Mouse (Mus musculus) layer of hippocampus, adult 18-20 months (tissue): Measurements from ENCODE around the gene St6gal1. TPM values are rescaled to one million over a fixed set of nuclear protein-coding genes. Genes with fewer than 3 reads are reported as not detected.

Experiments used
- DNase-seq, 2 experiments: peaks; one replicate each; pipeline ENCODE4 v3.0.0; 2022; ENCODE audit warnings: low spot score in 2 of 2
- total RNA-seq, 2 experiments: library from RNA; stranded (reverse); gene quantifications; 2 replicates each; pipeline ENCODE4 v1.2.3; 2021

The St6gal1 gene
- total RNA-seq, 2 experiments from 2014 or later: 15.9 to 16.3 TPM

DNA sequence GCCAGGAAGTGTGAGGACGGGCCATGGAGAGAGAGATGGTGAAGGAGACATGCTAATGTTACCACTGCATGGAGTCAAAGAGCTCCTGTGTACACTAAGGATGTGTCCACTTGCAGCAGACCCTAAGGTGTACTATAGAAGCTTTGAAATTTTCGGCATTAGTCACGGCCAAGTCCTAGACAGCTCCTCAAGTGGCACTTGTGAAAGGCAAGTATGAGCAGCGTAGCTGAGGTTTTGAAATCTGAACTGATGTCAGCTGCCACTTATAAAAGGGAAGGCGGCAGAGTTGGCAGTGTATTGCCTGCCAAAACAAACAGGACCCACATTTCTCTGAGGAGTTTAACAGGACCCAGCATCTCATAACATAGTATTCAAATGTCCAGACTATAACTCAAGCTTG is 71.2 kb downstream of the St6gal1 start:
- no peak for DNase-seq

DNA sequence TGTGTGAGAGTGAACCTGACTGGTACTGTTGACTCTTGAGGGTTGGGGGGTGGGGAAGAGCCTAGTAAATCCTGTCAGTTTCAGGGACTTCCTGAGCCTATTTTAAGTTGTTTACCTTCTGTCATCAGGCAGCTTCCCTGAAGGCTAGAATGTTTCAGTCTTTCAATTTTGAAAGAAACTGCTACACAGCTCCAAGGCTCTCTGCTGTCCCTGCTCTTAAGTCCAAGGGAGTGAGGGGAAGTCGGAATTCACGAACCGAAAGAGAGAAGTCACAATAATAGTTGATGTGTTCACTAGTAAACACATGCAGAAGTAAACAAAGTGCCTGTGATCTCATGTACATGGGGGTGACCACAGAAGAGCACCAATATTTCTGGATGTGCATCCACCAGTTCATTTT is 72.2 kb downstream of the St6gal1 start:
- no peak for DNase-seq

DNA sequence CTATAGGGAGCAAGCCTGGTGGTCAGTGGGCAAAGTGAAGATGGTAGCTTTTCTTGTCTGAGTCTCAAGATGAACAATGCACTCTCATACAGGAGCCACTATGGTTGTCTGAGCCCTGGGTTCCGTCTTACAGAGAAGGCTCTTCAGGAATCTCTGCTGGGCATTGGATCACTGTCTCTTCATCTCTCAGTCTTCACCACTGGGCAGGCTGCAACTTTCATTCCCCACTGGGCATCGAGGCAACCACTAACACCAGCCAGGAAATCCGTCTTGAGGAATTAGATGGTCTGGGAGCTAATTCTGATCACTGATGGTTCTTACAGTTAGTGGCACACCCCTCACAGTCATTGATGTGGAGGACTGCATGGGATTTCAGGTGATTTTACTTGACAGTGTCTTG is 73.9 kb downstream of the St6gal1 start:
- no peak for DNase-seq

DNA sequence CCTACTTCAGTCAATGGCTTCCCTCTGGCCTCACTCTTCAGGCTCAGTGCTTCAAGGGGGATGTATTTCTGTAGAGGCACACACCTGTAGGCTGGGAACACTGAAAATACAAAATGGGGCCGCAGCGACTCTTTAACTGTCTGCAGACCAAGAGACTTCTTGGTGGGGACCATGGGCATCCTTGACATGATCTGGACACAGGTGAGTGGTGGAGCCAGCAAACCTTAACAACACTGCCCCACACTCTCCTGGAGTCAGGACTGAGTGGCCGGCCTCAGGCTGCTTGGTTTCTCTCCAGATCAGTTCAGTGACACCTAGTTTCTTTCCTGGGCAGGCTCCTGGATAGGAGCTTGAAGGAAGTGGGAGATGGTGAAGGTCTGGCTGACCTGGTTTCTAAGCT is 74.4 kb downstream of the St6gal1 start:
- no peak for DNase-seq

DNA sequence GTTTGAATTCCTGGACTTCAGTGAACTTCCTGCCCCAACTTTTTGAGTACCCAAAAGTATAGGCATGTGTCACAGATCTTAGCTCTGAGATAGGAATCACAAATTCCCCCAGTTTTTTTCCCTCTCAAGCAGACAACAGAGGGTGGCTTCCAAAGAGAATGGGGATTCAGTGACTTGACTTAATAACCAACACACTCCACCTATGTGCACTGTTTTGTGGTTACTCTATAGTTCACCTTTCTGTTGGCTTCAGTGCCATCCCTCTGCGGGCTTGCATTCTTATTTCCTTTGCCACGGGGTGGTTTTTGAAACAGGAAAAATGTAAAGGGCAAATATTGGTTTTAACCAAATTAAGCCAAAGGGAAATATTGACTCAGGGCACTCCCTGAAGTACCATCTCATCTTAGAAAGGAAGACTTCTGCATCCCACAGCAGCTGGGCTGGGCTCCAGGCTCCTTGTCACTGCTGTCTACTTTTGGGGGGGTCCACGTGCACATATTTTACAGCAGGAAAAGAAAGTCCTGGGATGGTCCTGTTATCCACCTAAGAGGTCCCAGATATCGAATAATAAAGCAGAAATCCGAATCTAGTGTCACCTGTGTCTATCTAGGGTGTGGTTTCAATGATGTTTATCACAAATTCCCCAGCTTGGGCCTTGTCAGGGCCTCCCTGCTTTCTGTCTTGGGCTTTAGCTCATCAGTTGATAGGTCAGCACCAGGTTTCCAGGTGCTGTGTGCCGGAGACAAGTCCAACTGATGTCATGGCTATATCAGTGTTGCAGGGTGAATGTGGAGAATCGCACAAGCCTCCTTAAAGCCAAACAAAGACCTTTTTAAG is 75.6 kb downstream of the St6gal1 start:
- no peak for DNase-seq

DNA sequence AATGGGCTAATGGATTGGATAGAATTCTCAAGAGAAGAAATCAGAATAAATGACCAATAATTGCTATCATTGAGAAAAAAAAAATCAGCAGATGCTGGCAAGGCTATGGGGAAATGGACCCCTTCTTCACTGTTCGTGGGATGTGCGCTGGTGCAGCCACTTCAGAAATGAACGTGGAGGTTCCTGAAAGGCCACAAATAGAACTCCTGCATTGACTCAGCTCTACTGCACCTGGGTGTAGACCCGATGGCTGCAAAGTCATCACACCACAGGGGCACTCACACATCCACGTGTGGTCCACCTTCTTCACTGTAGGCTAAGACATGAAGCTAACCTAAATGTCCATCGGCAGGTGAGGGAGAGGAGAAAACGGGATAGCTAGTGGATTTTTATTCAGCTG is 77.2 kb downstream of the St6gal1 start:
- no peak for DNase-seq

DNA sequence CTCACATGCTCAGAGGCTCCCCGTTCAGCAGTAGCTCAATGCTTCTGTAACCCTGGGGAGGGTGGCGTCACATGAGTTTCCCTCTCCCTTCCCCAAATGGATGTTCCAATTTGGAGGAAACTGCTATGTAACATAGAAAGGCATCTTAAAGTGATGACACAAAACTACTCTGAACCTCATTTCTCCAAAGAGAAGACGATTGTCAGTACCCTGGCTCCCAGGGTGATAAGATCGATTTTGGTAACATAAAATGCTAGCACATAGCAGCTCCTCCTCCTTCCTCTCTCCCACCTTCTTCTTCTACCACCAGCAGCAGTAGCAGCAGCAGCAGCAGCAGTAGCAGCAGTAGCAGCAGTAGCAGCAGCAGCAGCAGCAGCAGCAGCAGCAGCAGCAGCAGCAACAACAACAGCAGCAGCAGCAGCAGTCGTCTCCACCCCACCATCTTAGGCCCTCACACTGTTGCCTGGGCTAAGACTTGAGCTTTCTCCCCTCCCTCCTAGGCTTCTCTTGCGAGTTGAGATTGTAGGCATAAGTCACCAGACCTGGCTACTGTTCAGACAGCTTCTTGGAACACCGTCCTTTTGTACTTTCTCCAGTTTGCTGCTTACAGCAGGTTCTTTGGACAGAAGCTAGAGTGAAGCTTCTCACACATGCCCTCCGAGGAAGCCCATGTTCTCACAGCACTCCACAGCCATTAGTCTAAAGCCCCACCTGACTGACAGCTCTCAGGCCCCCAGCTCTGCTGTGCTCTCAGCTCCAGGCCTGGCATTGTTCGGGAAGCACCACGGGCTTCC is 81.5 kb downstream of the St6gal1 start:
- DNase-seq: no peak

DNA sequence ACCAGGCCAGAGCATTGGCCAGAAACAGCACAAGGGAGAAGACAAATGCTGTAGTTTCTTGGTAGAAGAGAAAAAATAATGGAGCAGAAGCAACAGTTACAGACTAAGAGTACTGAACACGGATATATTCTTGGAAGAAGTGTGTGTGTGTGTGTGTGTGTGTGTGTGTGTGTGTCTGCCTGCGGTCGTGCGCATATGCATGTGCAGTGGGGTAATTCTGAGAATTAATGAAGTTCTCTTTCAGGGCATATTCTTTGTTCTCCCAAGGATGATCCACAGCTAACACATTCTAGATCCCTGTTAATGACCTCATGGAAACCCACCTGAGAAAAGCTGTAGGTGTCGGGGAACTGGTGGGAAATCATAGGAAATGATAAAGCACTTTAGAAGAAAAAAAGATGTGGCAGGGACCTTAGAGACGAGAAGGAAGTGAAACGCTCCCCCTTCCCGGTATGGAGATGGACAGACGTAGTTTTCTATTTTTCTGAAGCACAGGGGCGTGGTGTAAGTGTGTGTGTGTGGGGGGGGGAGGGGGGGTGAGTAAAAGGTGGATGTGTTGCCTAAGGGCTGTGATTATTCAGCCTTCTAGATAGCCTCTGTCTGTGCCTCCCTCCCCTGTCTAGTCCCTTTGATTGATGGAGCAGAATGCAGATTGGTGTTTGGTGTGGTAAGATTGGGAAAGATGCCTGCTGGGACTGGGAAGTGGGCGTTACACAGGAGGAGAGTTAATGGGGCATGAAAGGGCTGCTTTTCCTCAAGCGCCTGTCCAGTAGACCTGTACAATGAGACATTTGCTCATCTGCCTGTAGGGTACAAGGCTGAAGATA is 82.8 kb downstream of the St6gal1 start:
- DNase-seq: no peak

DNA sequence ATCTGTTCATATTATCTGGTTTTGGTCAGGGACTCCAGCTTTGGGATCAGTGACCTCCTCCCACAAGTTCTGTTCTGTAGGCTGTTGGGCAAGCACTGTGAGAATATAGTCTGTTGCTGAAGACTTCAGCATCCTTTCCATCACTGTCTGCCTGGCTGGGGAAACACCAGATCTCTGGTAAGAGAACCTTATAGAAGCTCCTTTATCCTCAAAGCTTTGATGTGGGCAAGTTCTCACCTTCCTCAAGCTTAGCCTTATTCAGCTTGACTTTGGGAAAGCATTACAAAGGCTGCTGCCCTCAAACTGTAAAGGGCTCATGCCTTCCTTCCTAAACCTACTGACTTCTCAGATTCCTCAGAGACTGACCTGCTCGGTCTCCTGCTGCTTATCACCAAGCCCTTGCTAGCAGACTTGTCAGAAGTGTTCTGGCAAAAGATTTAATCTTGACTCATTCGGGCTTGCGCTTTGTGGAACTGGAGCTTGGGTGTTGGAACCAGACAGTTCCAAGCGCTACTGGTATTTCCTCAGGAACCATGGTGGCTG is 83.5 kb downstream of the St6gal1 start:
- no peak for DNase-seq

DNA sequence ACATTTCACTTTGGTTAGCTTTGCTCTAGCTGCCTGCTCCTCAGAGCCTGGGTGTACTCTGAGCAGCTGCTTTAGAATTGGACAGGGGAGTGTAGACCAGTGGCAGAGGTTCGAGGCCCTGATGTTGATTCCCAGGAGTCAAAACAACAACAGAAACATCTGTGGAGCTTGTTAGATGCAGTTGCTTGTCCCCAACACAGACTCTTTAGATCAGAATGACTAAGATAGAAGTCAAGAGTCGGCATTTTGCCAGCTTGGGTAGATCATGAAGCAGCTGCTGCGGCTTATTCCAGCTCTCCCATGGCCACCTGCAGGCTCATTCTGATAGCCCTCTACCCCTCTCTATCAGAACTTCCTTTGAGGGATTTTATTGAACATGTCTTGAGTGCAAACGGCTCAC is 84.5 kb downstream of the St6gal1 start:
- DNase-seq: no peak

DNA sequence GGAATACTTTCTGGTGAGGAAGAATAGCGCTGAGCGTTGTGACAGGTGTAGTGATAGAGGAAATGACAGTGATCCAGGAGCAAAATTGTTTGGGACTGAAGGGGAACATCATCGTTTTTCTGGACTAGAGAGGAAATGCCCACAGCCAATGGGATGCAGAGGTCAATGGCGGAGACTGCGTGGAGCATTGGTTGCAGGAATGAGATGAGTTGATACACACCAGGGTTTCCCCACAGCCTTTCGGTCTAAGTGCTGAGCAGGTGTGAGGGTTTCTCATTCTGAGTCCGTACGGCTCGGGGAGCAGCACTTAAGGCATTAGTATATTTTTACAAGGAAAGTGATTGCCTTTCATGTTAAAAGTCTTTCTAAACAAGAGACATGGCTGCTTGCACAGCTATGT is 88.1 kb downstream of the St6gal1 start:
- DNase-seq: no peak

DNA sequence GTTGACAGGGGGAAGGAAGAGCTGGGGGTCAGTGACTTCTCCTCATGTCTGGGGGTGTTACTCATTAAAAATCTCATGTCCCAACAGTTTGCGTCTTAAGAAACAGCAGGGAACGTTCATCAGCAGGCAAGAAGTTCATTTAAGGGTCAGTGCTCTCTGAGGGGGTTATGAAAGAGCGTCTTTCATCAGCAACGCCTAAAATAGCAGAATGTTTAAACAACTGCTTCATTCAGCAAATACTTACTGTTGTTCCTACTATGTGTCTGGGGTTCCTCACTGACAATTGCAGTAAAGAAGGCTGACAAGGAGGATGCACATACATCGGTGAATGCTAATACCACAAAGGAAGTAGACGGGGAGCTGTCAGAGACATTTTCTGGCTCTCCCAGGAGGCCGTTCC is 90.2 kb downstream of the St6gal1 start:
- no peak for DNase-seq

DNA sequence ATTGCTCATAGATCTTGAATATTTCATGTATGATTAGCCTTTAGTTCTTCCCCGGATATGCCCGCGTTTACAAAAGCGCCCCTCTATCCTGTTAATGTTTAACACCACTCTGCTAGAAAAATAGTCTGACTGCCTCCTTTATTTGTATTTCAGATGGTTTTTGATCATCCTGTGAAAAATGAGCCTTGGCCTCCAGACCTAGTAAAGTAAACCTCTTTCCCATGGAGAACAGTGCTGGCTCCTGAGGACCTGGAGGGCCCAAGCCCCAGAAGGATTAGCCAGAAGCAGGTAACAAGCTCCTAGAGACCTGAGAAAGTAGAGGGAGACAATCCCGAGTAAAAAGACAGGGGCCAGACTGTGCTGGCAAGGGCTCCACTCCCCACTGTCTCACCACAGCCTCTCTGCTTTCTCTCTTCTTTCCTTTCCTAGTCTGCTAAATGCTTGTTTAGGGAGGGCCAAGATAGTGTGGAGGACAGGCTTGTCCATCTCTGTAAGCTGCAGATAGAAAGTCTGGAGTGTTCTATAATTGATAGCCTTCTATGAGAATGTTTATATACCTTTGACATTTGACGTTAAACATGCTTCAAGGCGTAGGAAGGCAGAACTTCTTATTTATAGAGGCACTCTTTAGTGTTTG is 93.0 kb downstream of the St6gal1 start:
- DNase-seq: no peak

DNA sequence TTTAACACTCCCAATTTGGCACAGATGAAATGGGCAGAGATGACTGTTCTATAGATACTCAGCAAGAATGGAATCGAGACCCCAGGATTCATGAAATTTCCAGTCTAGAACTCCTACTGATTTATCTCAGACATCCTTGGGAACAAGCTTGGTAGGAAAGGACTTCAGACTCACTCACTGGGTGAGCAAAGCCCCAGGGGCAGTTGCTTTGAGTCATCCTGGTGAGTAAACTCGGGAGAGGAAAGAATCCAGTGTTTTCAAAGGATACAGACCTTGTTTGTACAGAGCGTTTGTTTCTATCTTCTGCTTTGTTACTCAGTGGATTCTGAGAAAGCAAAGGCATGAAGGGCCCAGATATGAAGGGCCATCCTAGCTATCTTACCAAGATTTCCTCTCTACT is 95.5 kb downstream of the St6gal1 start:
- no peak for DNase-seq

DNA sequence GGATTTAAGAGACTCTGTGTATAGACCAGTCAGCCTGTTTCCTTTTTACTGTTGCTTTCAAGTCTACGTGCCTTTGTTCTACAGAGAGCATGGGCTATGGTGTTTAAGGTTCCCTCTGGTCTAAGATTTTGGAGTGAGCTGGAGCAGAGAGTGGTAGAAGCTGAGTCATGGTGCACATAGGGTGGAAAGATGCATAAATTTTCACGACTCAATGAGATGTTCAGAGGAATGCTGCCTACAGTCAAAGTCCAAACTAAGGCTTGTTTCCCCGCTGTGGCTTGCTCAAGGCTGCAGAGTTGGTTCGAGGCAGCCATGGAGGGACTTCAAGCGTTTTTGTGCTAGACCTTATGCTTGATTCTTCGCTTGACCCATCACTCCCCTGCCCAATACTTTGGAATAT is 96.0 kb downstream of the St6gal1 start:
- DNase-seq: no peak

DNA sequence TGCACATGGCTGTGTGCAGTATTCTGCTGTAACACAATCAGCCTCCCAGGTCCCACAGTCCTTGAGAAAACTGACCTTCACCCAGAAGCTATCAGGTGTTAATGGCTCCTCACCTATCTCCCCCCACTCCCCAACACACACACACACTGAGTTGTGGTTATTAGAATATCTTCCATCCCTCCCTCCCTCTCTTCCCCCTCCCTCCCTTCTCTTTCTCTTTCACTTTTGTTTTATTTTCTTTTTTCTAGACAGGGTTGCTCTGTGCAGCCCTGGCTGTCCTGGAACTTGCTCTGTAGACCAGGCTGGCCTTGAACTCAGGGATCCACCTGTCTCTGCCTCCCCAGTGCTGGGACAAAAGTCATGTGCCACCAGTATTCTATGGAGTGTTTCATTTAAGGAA is 97.9 kb downstream of the St6gal1 start:
- no peak for DNase-seq

DNA sequence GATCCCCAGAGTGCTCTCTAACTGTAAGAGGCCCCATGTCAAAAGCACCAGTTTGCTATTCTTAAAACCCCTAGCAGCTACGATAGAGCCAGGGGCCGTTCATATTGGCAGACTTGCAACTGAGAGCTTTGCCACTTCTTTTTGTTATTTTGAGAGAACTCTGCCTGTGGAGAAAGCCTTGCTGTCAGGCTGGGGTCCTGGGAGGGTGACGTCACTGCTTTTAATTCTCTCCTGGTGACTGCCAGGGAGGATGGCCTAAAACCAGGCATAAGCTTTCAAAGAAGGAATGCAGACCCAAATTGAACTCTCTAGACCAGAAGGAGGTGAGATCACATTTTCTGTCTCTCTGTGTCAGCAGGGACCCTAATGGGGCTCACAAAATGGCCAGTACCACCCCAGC is 99.4 kb downstream of the St6gal1 start:
- DNase-seq: no peak

DNA sequence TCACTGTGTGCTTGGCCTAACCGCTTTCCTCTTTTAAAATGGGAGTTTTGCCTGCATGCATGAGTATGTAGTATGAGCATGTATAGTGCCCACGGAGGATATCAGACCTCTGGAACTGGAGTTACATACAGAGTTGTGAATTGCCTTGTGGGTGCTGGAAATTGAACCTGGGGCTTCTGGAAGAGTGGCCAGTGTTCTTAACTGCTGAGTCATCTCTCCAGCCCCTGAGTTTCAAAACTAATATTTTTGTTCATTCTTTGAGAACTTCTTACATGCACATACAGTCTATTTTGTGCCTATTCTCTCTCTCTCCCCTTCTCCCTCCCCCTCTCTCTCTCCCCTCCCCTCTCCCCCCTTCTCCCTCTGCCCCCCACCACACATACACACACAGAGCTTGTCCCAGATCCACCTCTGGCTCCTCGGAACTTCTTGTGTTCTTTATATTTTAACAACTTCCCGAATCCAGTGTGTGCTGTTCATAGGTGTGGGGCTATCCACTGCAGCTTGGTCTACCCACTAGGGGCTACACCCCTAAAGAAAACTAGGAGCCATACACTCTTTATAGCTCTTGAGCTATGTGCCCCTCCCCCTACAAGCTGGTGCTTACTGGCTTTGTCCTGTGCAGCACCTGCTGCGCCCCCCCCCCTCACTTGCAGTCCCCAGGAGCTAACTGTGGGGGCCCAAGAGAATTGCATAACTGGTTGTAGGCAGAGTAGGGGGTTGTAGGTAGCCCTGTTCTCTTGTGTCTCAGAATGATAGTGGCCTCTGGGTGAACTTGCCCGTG is 100.5 kb downstream of the St6gal1 start:
- no peak for DNase-seq

DNA sequence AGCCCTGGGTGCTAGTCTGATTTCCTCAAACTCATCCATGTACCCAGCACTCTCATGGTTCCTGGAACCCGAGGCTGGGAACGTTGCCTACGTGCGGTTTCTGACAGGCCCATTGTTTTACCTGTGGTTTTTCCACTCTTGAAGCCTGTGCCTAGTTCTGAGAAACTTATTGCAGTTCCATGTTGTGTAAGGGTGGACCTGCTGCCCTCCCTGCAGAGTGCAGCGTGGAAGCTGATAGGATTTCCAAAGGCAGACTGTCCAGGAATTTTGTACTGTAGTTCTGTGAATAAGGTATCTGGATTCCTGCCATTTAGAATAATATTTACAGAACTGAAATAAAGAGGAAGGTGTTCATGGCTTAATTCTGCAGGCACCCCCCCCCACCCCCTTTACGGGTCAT is 102.1 kb downstream of the St6gal1 start:
- no peak for DNase-seq

DNA sequence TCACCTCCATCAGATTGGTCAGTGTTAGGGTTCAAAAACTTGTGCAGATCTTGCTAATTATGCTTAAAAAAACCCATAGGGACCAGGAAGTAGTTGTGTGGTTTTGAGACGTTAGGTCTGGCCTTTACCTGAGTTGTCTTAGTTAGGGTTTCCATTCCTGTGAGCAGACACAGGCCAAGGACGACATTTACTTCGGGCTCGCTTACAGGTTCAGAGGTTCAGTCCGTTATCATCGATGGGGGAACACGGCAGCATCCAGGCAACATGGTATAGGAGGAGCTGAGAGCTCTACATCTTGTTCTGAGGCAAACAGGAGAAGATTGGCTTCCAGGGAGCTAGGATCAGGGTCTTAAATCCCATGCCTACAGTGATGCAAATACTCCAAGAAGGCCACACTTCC is 102.7 kb downstream of the St6gal1 start:
- DNase-seq: no peak
